Mouse (Mus musculus) liver, adult 2 months (tissue): Measurements from ENCODE around the gene Pycr2.

Experiments used
- CTCF ChIP-seq: fragments of 200-500 bp; IDR thresholded peaks from 2 replicates; pipeline ENCODE4 v1.5.1; 2011; ENCODE audit warnings: low read depth, low read length, control low read depth
- POLR2A ChIP-seq: fragments of 200-500 bp; IDR thresholded peaks from 2 replicates; pipeline ENCODE4 v1.6.1; 2011; ENCODE audit warnings: low read length, control low read depth; ENCODE audit not compliant: insufficient read depth; ENCODE audit errors: extremely low read depth

DNA sequence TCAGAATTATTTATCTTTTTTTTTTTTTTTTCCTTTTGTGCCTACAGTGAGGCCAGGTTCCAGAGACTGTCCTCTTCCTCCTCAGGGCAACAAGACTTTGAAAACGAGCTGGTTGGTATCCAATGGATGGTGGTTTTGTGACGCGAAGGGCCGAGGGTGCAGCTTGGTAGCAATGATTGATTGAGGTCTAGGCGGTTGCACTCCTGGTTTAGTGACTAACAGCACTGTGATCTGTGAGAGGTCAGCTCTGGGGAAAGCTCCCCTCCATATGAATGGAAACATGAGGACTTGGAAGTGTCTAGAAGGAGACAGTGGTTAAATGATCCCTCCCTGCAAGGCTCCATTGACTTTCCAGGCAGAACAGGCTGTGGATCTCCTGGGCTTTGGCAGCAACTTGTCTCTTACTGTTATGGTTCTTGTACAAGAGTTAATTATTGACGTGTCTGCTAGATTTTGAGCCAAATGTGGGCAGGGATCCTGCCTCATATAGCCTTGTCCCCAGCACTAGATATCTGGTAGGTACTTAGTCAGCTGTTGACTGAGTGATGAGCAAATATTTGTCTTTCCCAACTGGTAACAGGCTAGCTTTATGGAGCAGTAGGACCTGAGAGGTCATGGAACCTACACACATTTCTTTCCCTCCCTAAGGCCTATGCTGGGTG lies 48.1 kb downstream of the Pycr2 start:
- TF ChIP-seq POLR2A (no peak), CTCF (no peak)
